Mouse (Mus musculus) midbrain, embryonic 16.5 days (tissue): ENCODE measurements around the gene Robo1. TPM values are rescaled to one million over a fixed set of nuclear protein-coding genes. Genes with fewer than 3 reads are reported as not detected.

Experiments used
- ATAC-seq: fragments of 200-750 bp; cut with Nextera tagmentation; 2 replicates; pipeline ENCODE4 v1.8.0; 2017; ENCODE audit warnings: moderate TSS enrichment
- H3K27ac ChIP-seq: fragments of 300-500 bp; sonication (generic); 2 replicates; pipeline ENCODE4 v1.5.1; 2014; ENCODE audit warnings: mild to moderate bottlenecking, low read length, mixed read lengths
- H3K27me3 ChIP-seq: fragments of 300-500 bp; sonication (generic); 2 replicates; pipeline ENCODE4 v1.6.1; 2014; ENCODE audit warnings: low read depth, low read length, mixed read lengths; ENCODE audit not compliant: control insufficient read depth, insufficient read depth
- H3K36me3 ChIP-seq: fragments of 300-500 bp; sonication (generic); 2 replicates; pipeline ENCODE4 v1.6.1; 2014; ENCODE audit warnings: mild to moderate bottlenecking, low read length, moderate library complexity, mixed read lengths; ENCODE audit not compliant: control insufficient read depth, insufficient read depth
- H3K4me1 ChIP-seq: fragments of 300-500 bp; sonication (generic); 2 replicates; pipeline ENCODE4 v1.6.1; 2014; ENCODE audit warnings: mild to moderate bottlenecking, low read length, mixed read lengths; ENCODE audit not compliant: control insufficient read depth, insufficient read depth
- H3K4me2 ChIP-seq: fragments of 300-500 bp; sonication (generic); 2 replicates; pipeline ENCODE4 v1.6.1; 2014; ENCODE audit warnings: mild to moderate bottlenecking, low read length, mixed read lengths
- H3K4me3 ChIP-seq: fragments of 300-500 bp; sonication (generic); 2 replicates; pipeline ENCODE4 v1.5.1; 2014; ENCODE audit warnings: low read depth, mild to moderate bottlenecking, low read length, moderate library complexity, mixed read lengths
- H3K9ac ChIP-seq: fragments of 300-500 bp; sonication (generic); 2 replicates; pipeline ENCODE4 v1.6.1; 2014; ENCODE audit warnings: low read depth, low read length, mixed read lengths
- H3K9me3 ChIP-seq: fragments of 300-500 bp; sonication (generic); replicated peaks from 2 replicates; pipeline ENCODE4 v1.6.1; 2014; ENCODE audit warnings: mild to moderate bottlenecking, low read length, mixed read lengths; ENCODE audit not compliant: control insufficient read depth, poor library complexity, severe bottlenecking
- WGBS: fragments of 180-500 bp; shearing (Covaris S2); extraction: QIAGEN DNeasy Blood & Tissue Kit; methylation state at CpG from one replicate; pipeline ENCODE4 v1.1.7; 2014; 5-methylcytosine and 5-hydroxymethylcytosine counted together
- polyA plus RNA-seq: library from polyadenylated mRNA; unstranded; fragments of >200 nt; fragmentation: Nextera tagmentation; extraction: Ambion mirVana; gene quantifications from 2 replicates; pipeline ENCODE4 v1.2.1, GENCODE M21; 2015

The Robo1 gene
- polyA plus RNA-seq, 1 experiment from 2014 or later: 47.9 TPM

GRCm38 (mm10) chr16:72649314-72649713 is 341.2 kb downstream of the Robo1 start:
- no peak overlapping the region for H3K4me3 ChIP-seq
- no peak overlapping the region for H3K27ac ChIP-seq
- no peaks in the 10 kb centered on the region for H3K36me3 ChIP-seq
- peaks cover 4% of the 10 kb centered on the region; the same call in 1 of the 2 replicates for H3K4me1 ChIP-seq
- ATAC-seq: no peak
- H3K9me3 ChIP-seq: no peaks in the 10 kb centered on the region
- 45% methylated on average over 4 of the region's 4 CpGs for WGBS
- no peaks in the 10 kb centered on the region for H3K27me3 ChIP-seq
- H3K4me2 ChIP-seq: 0 out of 2 replicates have a peak overlapping the region, but pooled peaks have one; percentile 17
- no peak overlapping the region for H3K9ac ChIP-seq

- WGBS: 66% methylated on average over 9 of the region's 9 CpGs
- no peaks in the 10 kb centered on the region for H3K9me3 ChIP-seq
- no peaks in the 10 kb centered on the region for H3K36me3 ChIP-seq
- ATAC-seq: no peak
- no peak overlapping the region for H3K4me2 ChIP-seq
- H3K27ac ChIP-seq: no peak overlapping the region
- no peak overlapping the region for H3K4me3 ChIP-seq
- H3K4me1 ChIP-seq: no peaks in the 10 kb centered on the region
- no peak overlapping the region for H3K9ac ChIP-seq
- no peaks in the 10 kb centered on the region for H3K27me3 ChIP-seq
Measured at GRCm38 (mm10) chr16:72655411-72655810, 347.3 kb downstream of the Robo1 start.

- Histone ChIP-seq H3K9me3 (no peaks in the 10 kb centered on the region), H3K36me3 (no peaks in the 10 kb centered on the region), H3K4me3 (peak overlapping the region; percentile 86), H3K4me2 (peak overlapping the region; percentile 77), H3K27ac (peak overlapping the region; percentile 84), H3K27me3 (no peaks in the 10 kb centered on the region), H3K9ac (peak overlapping the region; percentile 82), H3K4me1 (peaks cover 22% of the 10 kb centered on the region)
- peak; percentile 90 for ATAC-seq
- under 1% methylated on average over 26 of the region's 26 CpGs for WGBS
Measured at GRCm38 (mm10) chr16:72662837-72663350, 354.8 kb downstream of the Robo1 start.

- Histone ChIP-seq H3K27me3 (no peaks in the 10 kb centered on the region), H3K27ac (peak overlapping the region; percentile 84), H3K9ac (peak overlapping the region; percentile 82), H3K4me2 (peak overlapping the region; percentile 77), H3K9me3 (no peaks in the 10 kb centered on the region), H3K36me3 (no peaks in the 10 kb centered on the region), H3K4me3 (peak overlapping the region; percentile 86), H3K4me1 (peaks cover 22% of the 10 kb centered on the region)
- peak; percentile 76 for ATAC-seq
- under 1% methylated on average over 53 of the region's 55 CpGs for WGBS
Measured at GRCm38 (mm10) chr16:72663351-72664232, 355.5 kb downstream of the Robo1 start.

- ATAC-seq: no peak
- Histone ChIP-seq H3K4me1 (peaks cover 22% of the 10 kb centered on the region), H3K27me3 (no peaks in the 10 kb centered on the region), H3K9ac (peak overlapping the region; percentile 82), H3K27ac (peak overlapping the region; percentile 84), H3K4me2 (peak overlapping the region; percentile 77), H3K36me3 (no peaks in the 10 kb centered on the region), H3K9me3 (no peaks in the 10 kb centered on the region), H3K4me3 (peak overlapping the region; percentile 86)
- 1% methylated on average over 12 of the region's 12 CpGs for WGBS
Measured at GRCm38 (mm10) chr16:72664233-72664613, 356.1 kb downstream of the Robo1 start.

- Histone ChIP-seq H3K9me3 (no peaks in the 10 kb centered on the region), H3K27me3 (no peaks in the 10 kb centered on the region), H3K9ac (peak overlapping the region; percentile 82), H3K36me3 (no peaks in the 10 kb centered on the region), H3K4me3 (peak overlapping the region; percentile 86), H3K4me1 (peaks cover 22% of the 10 kb centered on the region), H3K27ac (no peak overlapping the region), H3K4me2 (peak overlapping the region; percentile 77)
- 14% methylated on average over 4 of the region's 4 CpGs for WGBS
- ATAC-seq: no peak
Measured at GRCm38 (mm10) chr16:72664806-72665205, 356.7 kb downstream of the Robo1 start.

GRCm38 (mm10) chr16:72665454-72665853 is 357.3 kb downstream of the Robo1 start:
- Histone ChIP-seq H3K27me3 (no peaks in the 10 kb centered on the region), H3K4me2 (peak overlapping the region; percentile 77), H3K27ac (no peak overlapping the region), H3K9ac (0 out of 2 replicates have a peak overlapping the region, but pooled peaks have one; percentile 1), H3K9me3 (no peaks in the 10 kb centered on the region), H3K4me1 (peaks cover 25% of the 10 kb centered on the region), H3K36me3 (no peaks in the 10 kb centered on the region), H3K4me3 (peak overlapping the region; percentile 30)
- WGBS: 46% methylated on average over 5 of the region's 5 CpGs
- no peak for ATAC-seq

- 19% methylated on average over 6 of the region's 6 CpGs for WGBS
- Histone ChIP-seq H3K27ac (no peak overlapping the region), H3K9me3 (no peaks in the 10 kb centered on the region), H3K4me3 (no peak overlapping the region), H3K4me2 (no peak overlapping the region), H3K9ac (no peak overlapping the region), H3K36me3 (no peaks in the 10 kb centered on the region), H3K27me3 (no peaks in the 10 kb centered on the region), H3K4me1 (peaks cover 10% of the 10 kb centered on the region)
- no peak for ATAC-seq
Measured at GRCm38 (mm10) chr16:72670240-72671038, 362.3 kb downstream of the Robo1 start.
